Mouse (Mus musculus) heart, embryonic 16.5 days (tissue): ENCODE data around the gene Serbp1. TPM values are rescaled to one million over a fixed set of nuclear protein-coding genes. Genes with fewer than 3 reads are reported as not detected.

ENCODE experiments used
- ATAC-seq: fragments of 200-750 bp; cut with Nextera tagmentation; replicated peaks from 2 replicates; pipeline ENCODE4 v1.8.0; 2017; ENCODE audit warnings: moderate number of reproducible peaks; ENCODE audit not compliant: insufficient read depth, low FRiP score; ENCODE audit errors: extremely low read depth
- H3K27ac ChIP-seq: fragments of 300-500 bp; sonication (generic); 2 replicates; pipeline ENCODE4 v1.5.1; 2014; ENCODE audit warnings: mild to moderate bottlenecking, low read length, control low read depth, moderate library complexity
- H3K27me3 ChIP-seq: fragments of 300-500 bp; sonication (generic); 2 replicates; pipeline ENCODE4 v1.6.1; 2014; ENCODE audit warnings: low read length, mixed read lengths; ENCODE audit not compliant: control insufficient read depth, insufficient read depth
- H3K36me3 ChIP-seq: fragments of 300-500 bp; sonication (generic); 2 replicates; pipeline ENCODE4 v1.6.1; 2014; ENCODE audit not compliant: control insufficient read depth, insufficient read depth
- H3K4me1 ChIP-seq: fragments of 300-500 bp; sonication (generic); 2 replicates; pipeline ENCODE4 v1.6.1; 2014; ENCODE audit warnings: low read length, mixed read lengths; ENCODE audit not compliant: control insufficient read depth, insufficient read depth
- H3K4me2 ChIP-seq: fragments of 300-500 bp; sonication (generic); 2 replicates; pipeline ENCODE4 v1.6.1; 2014; ENCODE audit warnings: low read depth, mild to moderate bottlenecking, control low read depth, low read length
- H3K4me3 ChIP-seq: fragments of 300-500 bp; sonication (generic); 2 replicates; pipeline ENCODE4 v1.5.1; 2014; ENCODE audit warnings: mild to moderate bottlenecking, control low read depth, low read length
- H3K9ac ChIP-seq: fragments of 300-500 bp; sonication (generic); 2 replicates; pipeline ENCODE4 v1.6.1; 2014; ENCODE audit warnings: low read length, control low read depth
- H3K9me3 ChIP-seq: fragments of 300-500 bp; sonication (generic); replicated peaks from 2 replicates; pipeline ENCODE4 v1.6.1; 2016; ENCODE audit warnings: low read length; ENCODE audit not compliant: control insufficient read depth
- WGBS: fragments of 180-500 bp; shearing (Covaris S2); extraction: QIAGEN DNeasy Blood & Tissue Kit; methylation state at CpG from one replicate; pipeline ENCODE4 v1.1.7; 2014; 5-methylcytosine and 5-hydroxymethylcytosine counted together
- polyA plus RNA-seq: library from polyadenylated mRNA; unstranded; fragments of >200 nt; fragmentation: Nextera tagmentation; extraction: Ambion mirVana; gene quantifications from 2 replicates; pipeline ENCODE4 v1.2.1, GENCODE M21; 2015

Serbp1 gene
- polyA plus RNA-seq, 1 experiment from 2014 or later: 331 TPM

GRCm38 (mm10) chr6:67268983-67269382 lies 31.0 kb downstream of the Serbp1 start:
- Histone ChIP-seq H3K4me3 (peak overlapping the region; percentile 52), H3K27ac (no peak overlapping the region), H3K9ac (peak overlapping the region; percentile 65), H3K4me2 (peak overlapping the region; percentile 78), H3K9me3 (no peaks in the 10 kb centered on the region), H3K4me1 (peaks cover 8% of the 10 kb centered on the region), H3K27me3 (no peaks in the 10 kb centered on the region), H3K36me3 (peaks cover 13% of the 10 kb centered on the region)
- 3% methylated on average over 1 of the region's 1 CpGs for WGBS
- ATAC-seq: no peak

GRCm38 (mm10) chr6:67269459-67269858 lies 31.5 kb downstream of the Serbp1 start:
- Histone ChIP-seq H3K4me2 (peak overlapping the region; percentile 78), H3K27ac (no peak overlapping the region), H3K9me3 (no peaks in the 10 kb centered on the region), H3K4me3 (peak overlapping the region; percentile 52), H3K4me1 (peaks cover 8% of the 10 kb centered on the region), H3K36me3 (peaks cover 13% of the 10 kb centered on the region), H3K9ac (peak overlapping the region; percentile 63), H3K27me3 (no peaks in the 10 kb centered on the region)
- no peak for ATAC-seq
- 20% methylated on average over 2 of the region's 2 CpGs for WGBS

GRCm38 (mm10) chr6:67277944-67278343 lies 40.0 kb downstream of the Serbp1 start:
- no peaks in the 10 kb centered on the region for H3K9me3 ChIP-seq
- ATAC-seq: no peak
- H3K4me2 ChIP-seq: no peak overlapping the region
- peaks cover 4% of the 10 kb centered on the region for H3K4me1 ChIP-seq
- WGBS: 87% methylated on average over 5 of the region's 5 CpGs
- H3K4me3 ChIP-seq: no peak overlapping the region
- peaks cover 32% of the 10 kb centered on the region for H3K36me3 ChIP-seq
- no peak overlapping the region for H3K9ac ChIP-seq
- H3K27me3 ChIP-seq: no peaks in the 10 kb centered on the region
- no peak overlapping the region for H3K27ac ChIP-seq

- Histone ChIP-seq H3K4me2 (no peak overlapping the region), H3K27ac (no peak overlapping the region), H3K4me1 (peaks cover 3% of the 10 kb centered on the region), H3K36me3 (peaks cover 27% of the 10 kb centered on the region), H3K4me3 (no peak overlapping the region), H3K9me3 (no peaks in the 10 kb centered on the region), H3K27me3 (no peaks in the 10 kb centered on the region), H3K9ac (no peak overlapping the region)
- 53% methylated on average over 9 of the region's 9 CpGs for WGBS
- no peak for ATAC-seq
Measured at GRCm38 (mm10) chr6:67281614-67282197, 43.7 kb downstream of the Serbp1 start.

- WGBS: 48% methylated on average over 1 of the region's 1 CpGs
- H3K27ac ChIP-seq: no peak overlapping the region
- H3K4me3 ChIP-seq: no peak overlapping the region
- no peaks in the 10 kb centered on the region for H3K9me3 ChIP-seq
- no peak overlapping the region for H3K4me2 ChIP-seq
- H3K27me3 ChIP-seq: no peaks in the 10 kb centered on the region
- H3K36me3 ChIP-seq: peaks cover 28% of the 10 kb centered on the region
- no peak for ATAC-seq
- no peak overlapping the region for H3K9ac ChIP-seq
- H3K4me1 ChIP-seq: no peaks in the 10 kb centered on the region
Measured at GRCm38 (mm10) chr6:67282897-67283296, 44.9 kb downstream of the Serbp1 start.

- Histone ChIP-seq H3K4me1 (no peaks in the 10 kb centered on the region), H3K9me3 (no peaks in the 10 kb centered on the region), H3K4me2 (no peak overlapping the region), H3K27ac (no peak overlapping the region), H3K27me3 (no peaks in the 10 kb centered on the region), H3K9ac (no peak overlapping the region), H3K36me3 (peaks cover 9% of the 10 kb centered on the region), H3K4me3 (no peak overlapping the region)
- 70% methylated on average over 5 of the region's 5 CpGs for WGBS
- no peak; the same call in 1 of the 2 replicates for ATAC-seq
Measured at GRCm38 (mm10) chr6:67292042-67292623, 54.2 kb downstream of the Serbp1 start.

- Histone ChIP-seq H3K4me3 (no peak overlapping the region), H3K4me1 (peaks cover 14% of the 10 kb centered on the region), H3K9me3 (no peaks in the 10 kb centered on the region), H3K36me3 (peaks cover 7% of the 10 kb centered on the region), H3K27ac (no peak overlapping the region), H3K4me2 (no peak overlapping the region), H3K9ac (no peak overlapping the region), H3K27me3 (no peaks in the 10 kb centered on the region)
- 47% methylated on average over 5 of the region's 5 CpGs for WGBS
- no peak for ATAC-seq
Measured at GRCm38 (mm10) chr6:67296126-67296525, 58.1 kb downstream of the Serbp1 start.

- ATAC-seq: no peak
- no peak overlapping the region for H3K4me2 ChIP-seq
- no peaks in the 10 kb centered on the region for H3K27me3 ChIP-seq
- H3K9me3 ChIP-seq: no peaks in the 10 kb centered on the region
- peaks cover 17% of the 10 kb centered on the region for H3K4me1 ChIP-seq
- H3K4me3 ChIP-seq: no peak overlapping the region
- no peaks in the 10 kb centered on the region for H3K36me3 ChIP-seq
- no peak overlapping the region for H3K9ac ChIP-seq
- WGBS: 76% methylated on average over 5 of the region's 5 CpGs
- H3K27ac ChIP-seq: no peak overlapping the region
Measured at GRCm38 (mm10) chr6:67298742-67299141, 60.8 kb downstream of the Serbp1 start.

- H3K9ac ChIP-seq: no peak overlapping the region
- H3K9me3 ChIP-seq: no peaks in the 10 kb centered on the region
- 46% methylated on average over 4 of the region's 4 CpGs for WGBS
- peak overlapping the region; percentile 26; the same call in 1 of the 2 replicates for H3K4me2 ChIP-seq
- no peak overlapping the region for H3K4me3 ChIP-seq
- H3K27ac ChIP-seq: peak overlapping the region; percentile 46; the same call in 1 of the 2 replicates
- no peaks in the 10 kb centered on the region for H3K36me3 ChIP-seq
- no peak for ATAC-seq
- no peaks in the 10 kb centered on the region for H3K27me3 ChIP-seq
- peaks cover 17% of the 10 kb centered on the region for H3K4me1 ChIP-seq
Measured at GRCm38 (mm10) chr6:67300300-67300699, 62.3 kb downstream of the Serbp1 start.
